Mouse (Mus musculus) ES-E14 (cell line): ENCODE results near the gene Nhs.

Source experiments
- CHD2 ChIP-seq: IDR thresholded peaks from 2 replicates; pipeline ENCODE4 v1.6.1; 2014; ENCODE audit warnings: mild to moderate bottlenecking, low read depth, low read length, inconsistent platforms
- MAFK ChIP-seq: IDR thresholded peaks from 2 replicates; pipeline ENCODE4 v1.6.1; 2014; ENCODE audit warnings: mild to moderate bottlenecking, low read depth, low read length, inconsistent platforms; ENCODE audit not compliant: insufficient read depth
- ZC3H11A ChIP-seq: IDR thresholded peaks from 2 replicates; pipeline ENCODE4 v1.6.1; 2012; ENCODE audit warnings: low read depth, mild to moderate bottlenecking, inconsistent platforms, low read length, borderline replicate concordance
- ZNF384 ChIP-seq: IDR thresholded peaks from 2 replicates; pipeline ENCODE4 v1.6.1; 2012; ENCODE audit warnings: low read depth, low read length, inconsistent platforms

- no peak for TF ChIP-seq ZNF384
- TF ChIP-seq ZC3H11A = peak; percentile 1; the same call in 1 of the 2 replicates
- no peak for TF ChIP-seq MAFK
- no peak for TF ChIP-seq CHD2
Measured at GRCm38 (mm10) chrX:161790182-161790581, 369.3 kb downstream of the Nhs start.
